Mouse (Mus musculus) liver, adult 2 months (tissue): ENCODE data around the gene Rasd1. TPM values are rescaled to one million over a fixed set of nuclear protein-coding genes. Genes with fewer than 3 reads are reported as not detected.
A peak's percentile ranks its signal among the peaks of the same experiment; 100 is the strongest.

Experiments used
- DNase-seq: peaks from one replicate; pipeline ENCODE4 v3.0.0-alpha.2; 2011; ENCODE audit warnings: low read depth, low spot score; ENCODE audit errors: extremely low read depth
- H3K27ac ChIP-seq: fragments of 200-500 bp; replicated peaks from 2 replicates; pipeline ENCODE4 v1.5.1; 2012; ENCODE audit warnings: low read depth, mild to moderate bottlenecking, control low read depth, inconsistent platforms, low read length; ENCODE audit not compliant: insufficient read depth
- H3K27me3 ChIP-seq: fragments of 200-500 bp; 2 replicates; pipeline ENCODE4 v1.6.1; 2012; ENCODE audit warnings: mild to moderate bottlenecking, moderate library complexity, low read length, inconsistent platforms; ENCODE audit not compliant: control insufficient read depth, insufficient read depth
- H3K36me3 ChIP-seq: fragments of 200-500 bp; 2 replicates; pipeline ENCODE4 v1.6.1; 2012; ENCODE audit warnings: low read length, inconsistent platforms; ENCODE audit not compliant: control insufficient read depth, insufficient read depth
- H3K4me1 ChIP-seq: fragments of 200-500 bp; 2 replicates; pipeline ENCODE4 v1.6.1; 2011; ENCODE audit warnings: low read length; ENCODE audit not compliant: control insufficient read depth, insufficient read depth
- H3K4me3 ChIP-seq: fragments of 200-500 bp; 2 replicates; pipeline ENCODE4 v1.5.1; 2011; ENCODE audit warnings: low read depth, mild to moderate bottlenecking, control low read depth, low read length, moderate library complexity; ENCODE audit not compliant: insufficient read depth
- H3K79me2 ChIP-seq: fragments of 200-500 bp; 2 replicates; pipeline ENCODE4 v1.6.1; 2012; ENCODE audit warnings: inconsistent platforms, mild to moderate bottlenecking, low read length, moderate library complexity; ENCODE audit not compliant: control insufficient read depth, insufficient read depth
- H3K9ac ChIP-seq: fragments of 200-500 bp; 2 replicates; pipeline ENCODE4 v1.6.1; 2012; ENCODE audit warnings: low read depth, mild to moderate bottlenecking, control low read depth, inconsistent platforms, low read length
- CTCF ChIP-seq: fragments of 200-500 bp; IDR thresholded peaks from 2 replicates; pipeline ENCODE4 v1.5.1; 2011; ENCODE audit warnings: low read depth, low read length, control low read depth
- POLR2A ChIP-seq: fragments of 200-500 bp; IDR thresholded peaks from 2 replicates; pipeline ENCODE4 v1.6.1; 2011; ENCODE audit warnings: low read length, control low read depth; ENCODE audit not compliant: insufficient read depth; ENCODE audit errors: extremely low read depth
- WGBS: fragments of 180-500 bp; shearing (Covaris S2); methylation state at CpG from one replicate; pipeline ENCODE4 v1.1.7; 2018; 5-methylcytosine and 5-hydroxymethylcytosine counted together
- polyA plus RNA-seq: library from polyadenylated mRNA; depleted of rRNA; stranded (reverse); fragments of >200 nt; gene quantifications from 2 replicates; pipeline ENCODE4 v1.2.3, GENCODE M21; 2012
- total RNA-seq: library from RNA; depleted of rRNA; stranded (reverse); fragments of >200 nt; gene quantifications from 2 replicates; pipeline ENCODE4 v1.2.3, GENCODE M21; 2014

The Rasd1 gene
- total and polyA plus RNA-seq, 2 experiments = 0.15 to 0.18 TPM

GRCm38 (mm10) chr11:59964163-59964758, 483 bp downstream of the Rasd1 start:
- WGBS = 11% methylated on average over 33 of the region's 33 CpGs
- H3K4me3 ChIP-seq = peak overlapping the region; percentile 50
- no peak overlapping the region for H3K27ac ChIP-seq
- no peak for TF ChIP-seq CTCF
- no peaks in the 10 kb centered on the region; the same call in 1 of the 2 replicates for H3K4me1 ChIP-seq
- no peaks in the 10 kb centered on the region for H3K36me3 ChIP-seq
- H3K9ac ChIP-seq = peak overlapping the region; percentile 68
- no peaks in the 10 kb centered on the region for H3K79me2 ChIP-seq
- DNase-seq = no peak
- H3K27me3 ChIP-seq = no peaks in the 10 kb centered on the region

- Histone ChIP-seq H3K79me2 (no peaks in the 10 kb centered on the region), H3K27me3 (no peaks in the 10 kb centered on the region), H3K27ac (no peak overlapping the region), H3K4me1 (no peaks in the 10 kb centered on the region; the same call in 1 of the 2 replicates), H3K36me3 (no peaks in the 10 kb centered on the region), H3K9ac (peak overlapping the region; percentile 45), H3K4me3 (peak overlapping the region; percentile 50)
- DNase-seq = no peak
- TF ChIP-seq POLR2A (no peak), CTCF (no peak)
- WGBS = 52% methylated on average over 34 of the region's 34 CpGs
Observed at GRCm38 (mm10) chr11:59963364-59964162, 1.2 kb downstream of the Rasd1 start.

GRCm38 (mm10) chr11:59962590-59962989, 2.2 kb downstream of the Rasd1 start:
- Histone ChIP-seq H3K79me2 (no peaks in the 10 kb centered on the region), H3K27ac (no peak overlapping the region), H3K36me3 (no peaks in the 10 kb centered on the region), H3K27me3 (no peaks in the 10 kb centered on the region), H3K4me1 (no peaks in the 10 kb centered on the region; the same call in 1 of the 2 replicates), H3K4me3 (no peak overlapping the region), H3K9ac (no peak overlapping the region)
- DNase-seq = no peak
- TF ChIP-seq POLR2A (no peak), CTCF (no peak)
- WGBS = 93% methylated on average over 3 of the region's 3 CpGs

GRCm38 (mm10) chr11:59961338-59961875, 3.3 kb downstream of the Rasd1 start:
- TF ChIP-seq CTCF (no peak), POLR2A (no peak)
- no peaks in the 10 kb centered on the region for H3K27me3 ChIP-seq
- no peak for DNase-seq
- H3K9ac ChIP-seq = no peak overlapping the region
- H3K4me3 ChIP-seq = no peak overlapping the region
- 90% methylated on average over 9 of the region's 9 CpGs for WGBS
- no peaks in the 10 kb centered on the region for H3K79me2 ChIP-seq
- no peaks in the 10 kb centered on the region; the same call in 1 of the 2 replicates for H3K4me1 ChIP-seq
- H3K36me3 ChIP-seq = no peaks in the 10 kb centered on the region
- H3K27ac ChIP-seq = no peak overlapping the region

- no peak for DNase-seq
- H3K9ac ChIP-seq = no peak overlapping the region
- H3K27ac ChIP-seq = no peak overlapping the region
- H3K79me2 ChIP-seq = no peaks in the 10 kb centered on the region
- TF ChIP-seq CTCF (no peak), POLR2A (no peak)
- no peak overlapping the region for H3K4me3 ChIP-seq
- no peaks in the 10 kb centered on the region for H3K36me3 ChIP-seq
- H3K27me3 ChIP-seq = no peaks in the 10 kb centered on the region
- 92% methylated on average over 20 of the region's 20 CpGs for WGBS
- no peaks in the 10 kb centered on the region; the same call in 1 of the 2 replicates for H3K4me1 ChIP-seq
Observed at GRCm38 (mm10) chr11:59960476-59961337, 4.0 kb downstream of the Rasd1 start.
